Mouse (Mus musculus): ENCODE data around the gene Slc7a11.

The Slc7a11 gene

DNA sequence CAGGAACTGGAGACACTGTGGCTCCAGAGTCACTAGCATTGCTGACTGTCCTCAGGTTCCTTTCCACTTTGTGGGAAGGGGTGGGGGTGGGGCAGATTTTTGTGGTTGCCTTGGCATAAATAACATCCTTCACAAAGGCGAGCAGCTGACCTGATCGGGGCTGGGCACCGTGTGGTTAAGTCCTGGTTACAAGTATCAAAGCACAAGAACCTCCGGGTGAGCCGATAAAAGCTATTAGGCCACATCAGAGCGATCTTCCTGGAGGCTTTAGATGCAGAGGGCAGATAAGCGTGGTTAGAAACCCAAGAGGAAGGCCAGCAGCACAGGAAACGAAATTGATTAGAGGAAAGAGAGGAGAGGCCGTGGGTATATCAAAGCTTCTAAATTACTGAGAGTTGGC is 55.1 kb downstream of the Slc7a11 start:
- DNase-seq, result no peak

DNA sequence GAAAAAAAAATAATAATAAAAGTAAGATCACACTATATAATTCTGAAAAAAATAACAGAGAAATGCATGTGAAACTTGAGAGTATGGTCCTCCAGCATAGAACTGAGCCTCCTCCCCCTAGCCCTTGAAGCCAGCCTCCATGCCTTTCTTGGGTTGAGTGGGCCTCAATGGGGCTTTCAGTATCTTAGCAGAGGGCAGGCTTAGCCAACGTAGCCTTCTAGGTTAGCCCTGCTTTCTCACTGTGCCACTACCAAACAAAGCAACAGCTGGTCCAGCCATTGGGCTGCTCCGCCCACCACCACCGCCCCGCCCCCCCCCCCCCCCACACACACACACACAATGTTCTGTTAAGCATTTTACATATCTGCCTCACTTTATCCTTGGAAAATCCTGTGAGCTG is 56.1 kb downstream of the Slc7a11 start:
- DNase-seq, result no peak

DNA sequence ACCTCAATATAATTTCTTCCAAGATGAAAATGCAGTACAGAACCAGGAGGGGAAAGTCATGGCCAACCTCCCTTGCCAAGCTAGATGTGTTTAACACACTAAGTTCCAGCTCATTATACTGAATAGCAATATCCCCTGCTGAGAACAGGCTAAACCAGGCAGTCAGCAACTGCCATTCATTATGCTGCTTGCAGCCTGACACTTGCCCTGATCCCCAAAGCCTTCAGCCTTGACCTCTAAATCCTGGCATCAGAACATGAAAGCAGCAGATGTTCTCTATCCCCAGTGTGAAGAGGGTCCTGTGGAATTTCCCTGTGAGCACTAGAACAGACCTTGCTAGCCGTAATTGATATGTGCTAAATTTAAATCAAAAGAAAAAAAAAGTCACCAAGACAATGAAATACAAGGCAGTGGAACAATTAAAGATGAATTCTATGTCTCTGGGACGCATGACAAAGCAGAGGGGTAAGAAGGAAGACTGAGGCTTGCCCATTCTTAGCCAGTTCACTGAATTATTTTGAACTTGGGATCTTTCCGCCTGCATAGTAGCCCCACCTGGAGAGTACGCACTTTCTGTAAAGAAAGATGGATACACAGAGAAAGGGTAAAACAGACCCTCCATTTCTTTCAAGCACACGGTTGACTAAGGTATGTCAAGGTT is 56.7 kb downstream of the Slc7a11 start:
- no peak for DNase-seq

DNA sequence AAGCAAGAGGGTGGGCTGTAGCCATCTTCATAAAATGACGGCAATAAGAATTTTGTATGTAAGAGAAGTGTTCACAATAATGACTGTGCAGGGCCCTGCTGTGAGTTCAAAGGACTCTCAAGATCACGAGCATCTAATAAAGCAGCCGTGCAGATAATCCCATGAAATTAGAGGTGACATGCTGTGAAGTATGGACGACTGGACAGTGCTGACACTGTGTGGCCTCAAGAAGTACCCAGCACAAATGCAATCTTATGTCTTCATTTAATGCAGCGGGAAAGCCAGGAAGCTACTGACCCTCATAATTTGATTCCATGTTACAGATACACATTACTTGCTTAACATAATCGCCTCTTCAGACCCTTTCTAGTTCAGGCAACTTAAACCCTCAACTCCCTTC is 57.3 kb downstream of the Slc7a11 start:
- no peak for DNase-seq

DNA sequence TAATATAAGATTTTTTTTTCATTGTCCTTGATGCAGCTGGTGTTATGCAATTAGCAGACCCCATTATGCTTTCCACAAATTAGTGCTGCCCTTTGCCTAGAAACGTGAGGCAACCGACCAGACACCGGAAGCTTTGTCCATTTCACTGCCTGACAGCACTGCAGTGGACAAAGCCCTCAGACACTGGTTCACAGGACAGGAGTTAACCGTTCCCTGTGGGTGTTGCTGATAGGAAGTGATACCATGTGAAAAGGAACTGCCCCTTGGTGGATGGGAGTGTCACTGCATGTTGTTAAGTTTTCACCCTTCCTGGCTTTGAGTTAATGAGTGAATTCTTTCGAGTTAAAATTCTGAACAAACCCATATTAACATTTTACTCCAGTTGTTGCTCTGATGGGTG is 60.7 kb downstream of the Slc7a11 start:
- DNase-seq, result peak; percentile 9

DNA sequence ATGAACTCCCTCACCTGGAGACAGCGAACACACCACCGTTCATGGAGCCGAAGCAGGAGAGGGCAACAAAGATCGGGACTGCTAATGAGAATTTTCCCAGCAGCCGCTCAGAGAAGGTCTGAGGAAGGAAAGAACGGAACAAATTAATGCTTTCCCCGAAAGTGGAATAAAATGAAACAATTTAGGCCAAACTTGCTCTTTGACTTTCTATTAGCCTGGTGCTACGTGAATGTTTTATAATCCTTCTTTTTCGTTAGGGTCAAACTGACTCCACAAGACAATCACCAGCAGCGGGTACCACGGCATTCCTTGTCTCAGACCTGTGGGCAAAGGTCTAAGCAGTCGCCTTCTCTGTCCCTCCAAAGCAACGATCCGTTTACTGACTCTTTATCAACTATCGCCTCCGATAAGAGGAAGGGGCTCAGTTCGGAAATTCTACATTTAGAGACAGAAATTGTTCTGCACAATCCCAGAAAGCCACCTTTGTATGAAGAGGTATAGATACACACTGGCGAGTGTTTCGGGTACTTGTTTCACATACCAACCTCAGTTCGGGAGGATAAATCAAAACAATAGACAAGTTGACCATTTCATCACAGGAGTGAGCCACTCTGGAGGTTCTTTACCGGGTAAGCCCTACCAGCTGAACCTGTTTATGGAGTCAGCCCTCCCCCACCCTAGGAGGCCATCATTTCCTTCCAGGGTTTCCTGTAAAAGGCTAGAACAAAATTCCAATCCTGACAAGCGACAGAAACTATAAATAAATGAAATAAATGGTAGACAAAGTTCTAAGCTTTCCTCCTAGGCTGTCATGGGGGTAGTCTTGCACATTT is 61.3 kb downstream of the Slc7a11 start:
- DNase-seq, result peak; percentile 17

DNA sequence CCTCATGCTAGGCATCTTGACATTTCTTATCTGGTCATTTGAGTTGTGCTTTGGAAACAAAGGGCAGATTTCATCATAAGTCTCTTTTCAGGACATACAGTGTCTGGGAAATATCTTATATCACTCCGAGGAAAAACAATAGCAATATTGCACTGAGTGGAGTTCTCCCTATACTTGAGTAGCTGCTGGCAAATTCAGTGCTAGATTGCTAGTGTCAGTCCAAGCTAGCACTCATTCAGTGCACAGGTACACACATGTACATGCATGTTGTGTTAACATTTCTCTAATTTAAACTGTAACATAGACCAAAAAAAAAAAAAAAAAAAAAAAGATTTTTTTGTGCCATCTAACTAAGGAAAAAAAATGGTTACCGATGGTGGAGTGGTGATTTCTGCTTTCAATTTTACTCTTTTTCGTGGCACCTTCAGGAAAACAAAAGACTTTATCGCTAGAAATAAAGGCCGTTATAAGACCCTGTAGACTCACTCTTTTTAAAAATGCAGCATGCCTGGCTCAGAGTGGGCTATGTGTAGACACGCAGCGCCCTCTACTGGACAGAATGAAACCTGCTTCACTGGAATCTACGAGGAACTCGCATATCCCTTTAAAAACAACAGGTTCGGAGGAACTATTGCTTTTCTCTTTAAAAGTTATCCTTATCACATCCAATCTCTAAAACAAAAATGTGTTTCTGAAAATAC is 62.1 kb downstream of the Slc7a11 start:
- DNase-seq, result peak; percentile 88

DNA sequence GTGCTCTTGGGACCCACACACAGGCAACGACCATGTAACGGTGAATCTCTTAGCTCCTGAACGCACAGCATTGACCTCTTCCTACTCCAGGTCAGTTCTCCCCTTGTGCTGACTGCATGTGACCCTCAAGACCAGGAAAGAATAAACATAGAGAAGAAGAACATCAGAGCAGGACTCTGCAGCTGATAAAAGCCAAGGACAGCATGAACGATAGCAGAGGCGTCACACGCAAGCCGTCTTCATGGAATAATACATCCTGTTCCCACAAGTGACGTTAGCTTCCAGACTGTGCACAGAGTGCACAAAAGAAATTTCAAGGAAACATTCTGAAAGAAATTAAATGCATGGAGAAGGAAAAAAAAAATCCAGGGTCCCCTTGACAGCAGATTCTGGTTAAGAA is 63.5 kb downstream of the Slc7a11 start:
- no peak for DNase-seq

DNA sequence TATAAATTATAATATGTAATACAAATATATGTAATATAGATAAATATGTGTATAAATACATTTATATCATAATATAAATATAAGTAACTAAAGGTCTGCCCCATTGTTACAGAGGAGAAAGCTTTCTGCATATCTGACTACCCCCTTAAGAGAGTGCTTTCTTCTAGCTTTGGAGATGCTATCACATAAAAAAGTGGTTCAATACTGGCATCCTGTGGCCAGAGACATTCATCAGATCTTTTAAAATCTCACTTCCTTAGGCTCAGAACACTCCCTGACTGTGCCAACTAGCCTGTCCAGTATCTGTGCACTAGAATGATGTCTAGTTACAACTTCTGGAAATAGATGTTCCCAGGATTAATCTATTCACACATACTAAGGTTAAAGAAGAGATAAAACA is 67.9 kb downstream of the Slc7a11 start:
- DNase-seq, result no peak

DNA sequence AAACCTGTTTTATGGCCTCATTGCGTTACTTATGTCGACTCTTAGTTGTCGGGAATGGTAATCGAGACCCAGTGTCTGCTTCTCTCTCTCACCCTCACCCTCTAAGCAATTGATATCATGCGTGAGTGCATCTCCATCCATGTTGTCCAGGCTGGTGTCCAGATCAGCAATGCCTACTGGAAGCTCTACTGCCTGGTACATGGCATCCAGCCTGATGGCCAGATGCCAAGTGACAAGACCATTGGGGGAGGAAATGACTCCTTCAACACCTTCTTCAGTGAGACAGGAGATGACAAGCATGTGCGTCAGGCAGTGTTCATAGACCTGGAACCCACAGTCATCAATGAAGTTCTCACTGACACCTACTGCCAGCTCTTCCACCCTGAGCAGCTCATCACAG is 73.6 kb downstream of the Slc7a11 start:
- no peak for DNase-seq

DNA sequence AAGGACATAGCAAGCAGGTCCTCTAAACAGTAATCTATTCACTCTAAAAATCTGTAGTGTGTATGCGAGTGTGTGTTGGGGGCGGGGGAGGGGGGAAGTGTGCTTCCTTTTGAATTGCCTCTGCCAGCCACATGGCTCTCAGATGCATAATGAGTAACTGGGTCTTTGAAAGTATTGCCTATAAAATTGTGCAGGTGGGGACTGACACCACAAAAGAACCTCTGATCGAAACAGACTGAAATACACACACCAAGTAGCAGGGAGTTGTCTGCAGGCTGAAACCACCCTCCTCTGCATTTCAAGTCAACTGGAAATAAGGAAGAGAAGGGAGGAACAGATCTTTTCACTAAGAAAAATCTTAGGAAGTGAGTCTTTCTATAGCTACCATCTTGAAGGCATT is 76.2 kb downstream of the Slc7a11 start:
- DNase-seq, result no peak

DNA sequence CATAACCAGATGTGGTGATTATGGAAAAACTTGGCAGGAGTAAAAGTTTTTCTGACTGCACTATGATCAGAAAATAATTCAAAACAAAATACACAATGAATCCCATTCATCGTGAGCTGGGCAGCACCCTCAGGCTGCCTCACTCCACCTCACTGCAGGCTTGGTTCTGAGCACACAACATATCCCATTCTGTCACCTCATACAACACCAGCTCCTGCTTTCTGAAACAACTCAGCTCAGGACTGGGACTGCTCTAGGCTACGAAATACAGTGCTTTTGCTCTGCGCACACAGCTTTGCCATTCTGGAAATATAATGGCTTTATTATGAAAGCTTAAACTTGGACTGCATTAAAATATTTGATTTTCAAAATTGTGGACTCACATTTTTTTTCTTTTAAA is 79.8 kb downstream of the Slc7a11 start:
- no peak for DNase-seq

DNA sequence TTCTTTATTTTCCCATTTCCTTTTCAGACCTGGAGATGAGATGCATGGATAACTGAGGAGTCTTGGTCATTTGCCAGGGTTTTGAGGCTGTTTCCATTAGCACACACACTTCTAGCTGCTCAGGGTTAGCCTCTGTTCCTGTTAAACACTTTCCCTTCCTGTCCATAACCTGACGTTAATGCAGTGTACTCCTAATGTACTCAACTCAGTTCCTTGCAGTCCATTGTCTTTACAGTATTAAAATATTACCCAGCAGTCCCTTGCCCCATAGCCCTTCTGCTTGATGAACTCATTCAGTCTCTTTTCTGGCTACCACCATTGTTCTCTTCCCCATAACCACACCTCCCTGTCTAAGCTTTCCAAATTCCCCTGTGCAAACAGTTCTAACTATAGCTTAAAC is 96.3 kb downstream of the Slc7a11 start:
- DNase-seq, result no peak

DNA sequence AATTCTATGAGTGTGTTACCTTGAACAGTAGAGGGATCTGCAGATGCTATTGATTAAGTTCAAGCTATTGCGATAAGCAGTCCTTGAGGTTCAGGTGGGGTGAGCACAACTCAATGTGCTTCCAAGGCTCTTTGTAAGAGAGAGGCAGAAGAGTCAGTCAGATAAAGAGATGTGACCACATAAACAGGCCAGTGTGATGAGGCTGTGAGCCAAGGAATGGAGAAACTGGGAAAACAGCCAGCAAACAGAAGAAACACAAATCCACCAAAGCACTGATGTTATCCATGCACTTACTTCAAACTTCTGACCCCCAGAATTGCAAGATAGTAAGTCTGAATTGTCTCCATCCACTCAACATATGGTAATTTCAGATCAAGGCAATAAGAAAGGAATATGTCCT is 99.0 kb downstream of the Slc7a11 start:
- peak; percentile 48 for DNase-seq

DNA sequence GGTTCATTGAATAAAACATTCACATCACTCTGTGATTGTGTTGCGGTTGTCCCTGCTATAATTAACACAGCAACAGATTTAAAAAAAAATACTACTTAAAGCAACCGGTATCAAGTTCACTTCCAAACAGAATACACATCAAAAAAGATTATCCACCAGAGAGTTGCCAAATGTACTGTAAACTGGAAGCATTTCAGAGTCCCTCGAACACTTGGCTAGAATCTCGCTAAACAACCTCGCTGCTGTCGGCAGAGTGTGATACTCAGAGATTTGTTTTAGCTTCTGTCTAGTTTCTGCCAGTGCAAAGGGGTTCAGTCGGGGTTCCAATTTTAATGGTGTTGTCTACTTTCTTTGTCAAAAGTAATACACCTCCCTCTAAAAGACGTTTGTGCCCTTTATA is 118.9 kb downstream of the Slc7a11 start:
- no peak for DNase-seq

DNA sequence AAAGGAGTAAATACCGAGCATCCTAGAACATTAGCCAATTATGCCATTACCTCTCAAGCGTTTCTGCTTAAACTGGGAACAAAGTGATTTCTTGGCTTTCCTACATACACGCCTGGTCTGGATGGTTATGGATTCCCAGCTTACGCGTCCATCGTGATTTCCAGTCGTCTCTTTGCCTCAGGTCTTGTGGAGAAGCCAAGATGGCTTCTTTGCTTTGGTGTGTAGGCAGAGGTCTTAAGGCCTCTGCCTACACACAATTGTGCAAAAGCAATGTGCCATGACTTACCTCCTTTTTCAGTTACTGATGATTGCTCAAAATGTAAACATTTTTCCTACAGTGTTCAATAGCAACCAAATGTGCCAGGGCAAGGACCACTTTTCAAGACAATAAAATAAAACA is 119.5 kb downstream of the Slc7a11 start:
- no peak for DNase-seq

DNA sequence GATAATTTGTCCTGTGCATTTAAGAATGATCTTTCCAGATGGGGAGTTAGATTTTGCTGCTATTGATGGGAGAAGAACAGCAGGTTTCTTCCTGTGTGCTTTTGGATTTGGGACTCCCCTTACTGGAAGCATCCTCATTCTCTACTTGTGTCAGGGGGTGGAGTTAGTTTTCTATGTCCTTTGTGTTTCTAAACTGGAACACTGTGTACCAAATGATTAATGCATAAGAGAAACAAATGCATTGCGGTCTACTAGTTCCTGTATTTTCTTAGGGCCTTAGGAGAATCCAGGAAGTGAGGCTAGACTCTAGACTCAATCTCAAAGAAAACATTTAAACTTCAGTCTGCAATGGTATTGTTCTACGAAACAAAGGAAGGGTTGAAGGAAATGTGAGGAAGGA is 122.6 kb downstream of the Slc7a11 start:
- no peak for DNase-seq

DNA sequence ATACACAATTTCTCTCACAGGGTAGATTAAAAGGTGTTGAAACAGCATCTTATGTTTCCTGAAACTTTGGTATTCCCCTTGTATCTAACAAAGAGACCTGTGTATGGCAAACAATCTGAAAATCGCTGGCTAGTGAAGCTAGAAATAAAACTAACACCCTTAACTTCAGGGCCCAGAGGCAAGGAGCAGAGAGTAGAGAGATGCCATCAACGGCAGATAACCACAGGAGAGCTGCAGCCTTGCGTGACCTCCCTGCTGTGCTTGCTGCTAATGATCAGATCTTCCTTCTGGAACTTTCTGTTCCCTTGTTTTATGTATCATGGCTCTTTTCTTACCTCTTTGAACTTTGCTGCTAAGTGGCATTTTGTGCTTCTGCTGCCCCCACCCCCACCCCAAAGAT is 125.3 kb downstream of the Slc7a11 start:
- DNase-seq, result no peak

DNA sequence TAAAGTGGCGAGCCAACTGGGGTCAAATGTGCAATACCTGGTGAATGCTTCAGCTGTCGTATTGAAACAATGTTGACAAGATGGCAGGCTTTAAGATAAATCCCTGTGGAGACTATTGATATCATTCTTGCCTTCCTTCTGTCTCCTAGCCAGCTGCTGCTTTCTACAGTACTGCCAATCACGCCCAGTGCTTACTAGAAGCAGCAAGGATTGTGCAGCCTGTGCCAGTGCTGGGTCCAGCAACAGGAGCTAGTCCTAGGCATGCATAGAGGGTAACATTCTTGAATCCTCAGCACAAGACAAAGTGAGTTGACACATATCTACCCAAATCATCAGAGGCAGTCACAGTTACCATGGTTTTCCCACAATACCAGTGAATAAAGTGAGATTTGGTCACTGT is 129.6 kb downstream of the Slc7a11 start:
- DNase-seq, result no peak

DNA sequence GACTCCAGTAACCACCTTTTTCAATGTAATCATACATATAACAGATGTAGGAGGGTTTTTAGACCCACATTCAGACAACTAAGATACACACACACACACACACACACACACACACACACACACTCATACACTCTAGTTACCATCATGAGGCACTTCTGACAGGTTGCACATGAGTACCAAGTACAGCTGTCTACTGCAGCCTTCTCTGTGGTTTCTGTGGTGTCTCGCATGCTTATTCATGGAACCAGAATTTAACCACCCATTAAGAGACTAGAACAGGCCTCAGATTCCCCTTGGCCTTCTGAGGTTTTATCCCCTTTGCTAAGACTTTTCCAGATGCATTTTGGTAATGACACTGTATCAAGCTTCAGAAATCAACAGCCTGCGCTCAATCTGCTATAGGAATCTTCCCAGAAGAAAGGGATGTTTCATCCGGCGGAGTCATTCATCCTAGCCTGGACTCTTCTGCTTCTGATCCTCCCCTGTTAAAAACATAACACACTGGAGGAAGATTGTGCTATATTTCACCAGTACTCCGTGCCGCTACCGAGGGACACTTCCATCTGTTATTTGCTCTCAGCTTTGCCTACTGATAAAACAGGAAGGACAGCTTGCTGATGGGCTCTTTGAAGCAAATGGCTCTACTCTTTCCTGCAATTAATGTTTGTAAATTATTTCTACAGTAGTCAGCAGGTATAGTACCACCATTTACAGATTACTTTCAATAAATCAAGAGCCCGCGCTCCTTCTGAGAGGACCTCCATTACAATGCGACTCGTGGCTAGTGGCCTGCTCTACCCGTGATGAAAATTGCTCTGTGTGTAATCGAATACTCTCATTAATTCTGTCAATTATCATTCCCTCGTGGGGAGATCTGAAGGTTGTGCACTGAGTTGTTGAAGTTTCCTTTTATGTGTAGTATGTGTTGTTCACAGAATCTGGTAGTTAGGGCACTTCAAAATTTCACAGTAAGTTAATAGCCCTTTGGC is 135.8 kb downstream of the Slc7a11 start:
- no peak for DNase-seq

DNA sequence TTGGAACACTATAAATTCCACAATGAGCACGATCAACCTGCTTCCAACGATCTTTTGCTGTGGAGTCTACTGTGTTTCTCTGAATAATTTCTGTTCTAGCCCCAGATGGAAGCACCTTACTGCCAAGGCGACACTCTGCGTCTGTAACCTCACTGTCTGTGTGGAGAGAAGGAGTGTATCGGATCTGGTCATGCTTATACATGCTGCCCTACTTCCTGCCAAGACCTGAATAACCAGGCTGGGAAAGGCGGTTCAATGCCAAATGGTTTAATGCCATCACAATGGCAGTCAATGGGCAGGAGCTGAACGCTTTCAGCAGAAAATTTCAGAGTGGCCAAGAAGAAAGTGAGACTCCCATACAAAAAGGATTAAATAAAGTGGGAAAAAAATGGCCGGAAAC is 137.1 kb downstream of the Slc7a11 start:
- no peak for DNase-seq

DNA sequence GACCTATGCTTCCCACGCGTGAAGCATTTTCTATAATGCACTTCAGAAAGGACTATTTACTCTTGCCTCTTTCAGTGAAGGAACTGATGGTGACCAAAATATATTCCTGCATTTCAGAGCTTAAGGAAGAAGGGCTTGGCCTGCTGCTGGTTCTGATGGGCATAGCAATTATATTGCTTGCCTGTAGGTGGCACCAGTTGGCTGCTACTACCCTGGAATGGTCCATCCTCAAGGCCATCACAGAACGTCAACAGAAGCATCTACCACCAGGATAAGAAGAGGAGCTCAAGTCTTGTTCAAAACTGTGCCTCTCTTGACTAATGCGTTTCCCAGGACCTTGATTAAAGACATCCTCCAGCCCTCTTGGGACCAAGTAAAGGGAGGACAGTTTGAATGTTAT is 139.3 kb downstream of the Slc7a11 start:
- DNase-seq, result peak; percentile 53

DNA sequence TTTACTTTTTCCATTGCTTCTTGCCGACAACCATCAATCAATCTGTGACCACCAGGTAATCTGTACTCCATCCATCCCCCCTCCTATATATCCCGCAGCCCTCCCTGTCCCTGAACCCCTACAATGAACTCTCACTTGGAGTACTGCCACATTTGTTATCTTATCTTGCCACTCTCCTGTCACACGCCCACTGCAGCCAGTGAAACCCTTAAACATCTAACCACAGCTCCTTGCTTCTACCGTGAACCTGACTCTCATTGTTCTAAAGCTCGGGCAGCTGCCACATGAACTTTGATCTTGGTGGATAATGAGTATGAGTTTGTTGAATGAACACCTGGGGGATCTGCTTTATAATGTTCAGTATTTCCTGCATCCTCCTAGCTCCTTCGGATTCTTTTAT is 140.8 kb downstream of the Slc7a11 start:
- no peak for DNase-seq

All from lung, postnatal 10 days (tissue).